Mouse (Mus musculus): ENCODE measurements at regions not wholly inside any gene's neighbourhood (a gene's known extent, or its start where the extent isn't known, plus 50 kb on each side); places are given as distances from the start of the nearest gene placed in this dataset.

DNA sequence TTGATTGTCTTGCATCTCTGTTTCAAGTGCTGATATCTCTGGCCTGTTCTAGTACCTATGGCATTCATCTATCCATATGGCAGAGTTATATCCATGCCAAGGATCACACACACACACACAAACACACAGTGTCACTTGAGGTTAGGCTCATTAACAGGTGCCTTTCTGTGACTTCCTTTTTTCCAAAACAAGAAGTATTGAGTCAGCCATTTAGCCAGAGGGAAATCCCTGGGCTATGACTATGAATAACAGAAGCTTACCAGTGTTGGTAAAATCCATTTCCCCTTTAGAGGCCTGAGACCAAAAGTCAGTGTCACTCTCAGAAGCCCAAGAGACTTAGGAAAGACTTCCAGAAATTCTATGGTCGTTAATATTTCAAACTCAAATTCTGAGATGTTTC is 111.6 kb downstream of the Tmco5 start:
- no peaks in the 10 kb centered on the region for H3K79me2 ChIP-seq (replicated peaks; ENCODE audit: control insufficient read depth, extremely low read depth, insufficient read depth, poor library complexity, severe bottlenecking)

GRCm38 (mm10) chr2:116991561-116992042 is 113.1 kb downstream of the Tmco5 start:
- no peak overlapping the region for H3K4me2 ChIP-seq (ENCODE audit: insufficient read depth, low read depth, poor library complexity, severe bottlenecking)
- H3K9me3 ChIP-seq (replicated peaks; ENCODE audit: low read length), result no peaks in the 10 kb centered on the region
- H3K9ac ChIP-seq (ENCODE audit: insufficient read depth, low read depth), result no peak overlapping the region
- TF ChIP-seq HCFC1 (IDR thresholded peaks at IDR 0.05; ENCODE audit: low read depth, low read length) (no peak), SMC3 (IDR thresholded peaks at IDR 0.05; ENCODE audit: low read depth, low read length) (no peak), TCF12 (IDR thresholded peaks at IDR 0.05; ENCODE audit: low read depth, low read length) (no peak)
- in situ Hi-C loops (cut with MboI; ENCODE audit: low pct_ligation_motif_present, low pct_unique_long_range_greater_than_20kb, low sequenced_read_pairs), result no loop called here
- H3K27ac ChIP-seq (ENCODE audit: insufficient read depth, low read depth), result no peak overlapping the region
- H3K27me3 ChIP-seq (replicated peaks), result no peaks in the 10 kb centered on the region
- H3K79me2 ChIP-seq (replicated peaks; ENCODE audit: control insufficient read depth, extremely low read depth, insufficient read depth, poor library complexity, severe bottlenecking), result no peaks in the 10 kb centered on the region
- H3K36me3 ChIP-seq (replicated peaks in 1 of 2; ENCODE audit: control insufficient read depth in 1 of 2, insufficient read depth in 1 of 2, low read length in 1 of 2), result no peaks in the 10 kb centered on the region
- no peak for DNase-seq (ENCODE audit: extremely low read depth)
- H3K4me1 ChIP-seq (ENCODE audit: control insufficient read depth in 1 of 2, insufficient read depth in 2 of 2), result peaks cover 12 to 42% of the 10 kb centered on the region in 2 experiments
- dilution Hi-C loops (cut with MboI; ENCODE audit: extremely low pct_ligation_motif_present, extremely low pct_unique_long_range_greater_than_20kb, low sequenced_read_pairs), result no loop called here
- H3K4me3 ChIP-seq (replicated peaks in 1 of 3; ENCODE audit: low read depth in 2 of 3, low read length in 2 of 3, poor library complexity in 1 of 3), result no peak overlapping the region

More for the DNA sequence above, 111.6 kb downstream of the Tmco5 start:
- Histone ChIP-seq H3K27ac (ENCODE audit: insufficient read depth, low read depth) (peak overlapping the region; percentile 35; the same call in 1 of the 2 replicates), H3K27me3 (replicated peaks) (no peaks in the 10 kb centered on the region), H3K9me3 (replicated peaks; ENCODE audit: low read length) (no peaks in the 10 kb centered on the region), H3K36me3 (replicated peaks in 1 of 2; ENCODE audit: control insufficient read depth in 1 of 2, insufficient read depth in 1 of 2, low read length in 1 of 2) (no peaks in the 10 kb centered on the region), H3K4me1 (ENCODE audit: control insufficient read depth in 1 of 2, insufficient read depth in 2 of 2) (peaks cover 12 to 50% of the 10 kb centered on the region in 2 experiments), H3K9ac (ENCODE audit: insufficient read depth, low read depth) (no peak overlapping the region), H3K4me3 (replicated peaks in 1 of 3; ENCODE audit: low read depth in 2 of 3, low read length in 2 of 3, poor library complexity in 1 of 3) (no peak overlapping the region), H3K4me2 (ENCODE audit: insufficient read depth, low read depth, poor library complexity, severe bottlenecking) (peak overlapping the region; percentile 91; the same call in 1 of the 2 replicates)
- in situ Hi-C loops (cut with MboI; ENCODE audit: low pct_ligation_motif_present, low pct_unique_long_range_greater_than_20kb, low sequenced_read_pairs), result no loop called here
- dilution Hi-C loops (cut with MboI; ENCODE audit: extremely low pct_ligation_motif_present, extremely low pct_unique_long_range_greater_than_20kb, low sequenced_read_pairs), result no loop called here
- DNase-seq (ENCODE audit: extremely low read depth), result peak; percentile 74
- TF ChIP-seq MEF2A (IDR thresholded peaks at IDR 0.05; ENCODE audit: borderline replicate concordance, low read depth, low read length) (peak; percentile 89), MXI1 (IDR thresholded peaks at IDR 0.05; ENCODE audit: low read depth, low read length) (no peak; the same call in 1 of the 2 replicates), MAFK (IDR thresholded peaks at IDR 0.05; ENCODE audit: insufficient replicate concordance, low read length) (peak; percentile 90), IRF4 (IDR thresholded peaks at IDR 0.05; ENCODE audit: low read depth, low read length) (peak; percentile 79), MAZ (IDR thresholded peaks at IDR 0.05; ENCODE audit: low read depth, low read length) (peak; percentile 76; the same call in 1 of the 2 replicates), ZNF384 (IDR thresholded peaks at IDR 0.05; ENCODE audit: low read depth, low read length) (no peak), POLR2A (IDR thresholded peaks at IDR 0.05; ENCODE audit: low read depth, low read length) (no peak), CTCF (conservative IDR thresholded peaks at IDR 0.05 in 1 of 2, IDR thresholded peaks at IDR 0.05 in 1 of 2; ENCODE audit: low read depth in 2 of 2, low read length in 2 of 2) (no peak), JUN (IDR thresholded peaks at IDR 0.05; ENCODE audit: insufficient read depth, low read depth, low read length) (peak; percentile 65), ZMIZ1 (IDR thresholded peaks at IDR 0.05; ENCODE audit: low read depth, low read length) (no peak), CHD1 (IDR thresholded peaks at IDR 0.05; ENCODE audit: low read depth, low read length) (no peak), NRF1 (IDR thresholded peaks at IDR 0.05; ENCODE audit: low read depth, low read length) (no peak), ZC3H11A (IDR thresholded peaks at IDR 0.05; ENCODE audit: low read depth, low read length) (no peak), BHLHE40 (IDR thresholded peaks at IDR 0.05; ENCODE audit: low read depth, low read length) (peak; percentile 86), USF1 (IDR thresholded peaks at IDR 0.05; ENCODE audit: low read depth, low read length) (no peak), SMC3 (IDR thresholded peaks at IDR 0.05; ENCODE audit: low read depth, low read length) (no peak), UBTF (IDR thresholded peaks at IDR 0.05; ENCODE audit: low read depth, low read length) (no peak), PAX5 (IDR thresholded peaks at IDR 0.05; ENCODE audit: low read length) (no peak), ELF1 (IDR thresholded peaks at IDR 0.05; ENCODE audit: low read depth, low read length) (no peak; the same call in 1 of the 2 replicates), SIN3A (IDR thresholded peaks at IDR 0.05; ENCODE audit: low read length) (peak; percentile 86), EP300 (IDR thresholded peaks at IDR 0.05; ENCODE audit: low read length) (peak; percentile 95), USF2 (conservative IDR thresholded peaks at IDR 0.05; ENCODE audit: low read depth, low read length) (no peak), ZKSCAN1 (IDR thresholded peaks at IDR 0.05; ENCODE audit: borderline replicate concordance, low read depth, low read length) (no peak), E2F4 (IDR thresholded peaks at IDR 0.05; ENCODE audit: insufficient replicate concordance, low read depth, low read length) (no peak), JUND (conservative IDR thresholded peaks at IDR 0.05; ENCODE audit: low read depth, low read length) (peak; percentile 76), RCOR1 (conservative IDR thresholded peaks at IDR 0.05; ENCODE audit: low read depth, low read length) (peak; percentile 93), TCF12 (IDR thresholded peaks at IDR 0.05; ENCODE audit: low read depth, low read length) (peak; percentile 87), KAT2A (IDR thresholded peaks at IDR 0.05; ENCODE audit: insufficient replicate concordance, low read length) (no peak), ETS1 (conservative IDR thresholded peaks at IDR 0.05; ENCODE audit: low read depth, low read length) (peak; percentile 95), NELFE (IDR thresholded peaks at IDR 0.05; ENCODE audit: low read depth, low read length) (no peak), MYC (IDR thresholded peaks at IDR 0.05; ENCODE audit: low read depth, low read length) (0 out of 2 replicates have a peak, but pooled peaks have one; percentile 33), POLR2AphosphoS2 (IDR thresholded peaks at IDR 0.05; ENCODE audit: low read depth, low read length) (no peak), MAX (IDR thresholded peaks at IDR 0.05; ENCODE audit: low read length) (peak; percentile 55; the same call in 1 of the 2 replicates), HCFC1 (IDR thresholded peaks at IDR 0.05; ENCODE audit: low read depth, low read length) (no peak; the same call in 1 of the 2 replicates), TBP (conservative IDR thresholded peaks at IDR 0.05; ENCODE audit: low read depth, low read length) (no peak), RAD21 (IDR thresholded peaks at IDR 0.05; ENCODE audit: low read depth, low read length) (no peak), GABPA (IDR thresholded peaks at IDR 0.05; ENCODE audit: insufficient replicate concordance, low read depth, low read length) (no peak), CHD2 (IDR thresholded peaks at IDR 0.05; ENCODE audit: low read length) (peak; percentile 72; the same call in 1 of the 2 replicates)
